Mouse (Mus musculus): ENCODE measurements at regions not wholly inside any gene's neighbourhood (a gene's known extent, or its start where the extent isn't known, plus 50 kb on each side); places are given as distances from the start of the nearest gene placed in this dataset.

GRCm38 (mm10) chr8:86967891-86968311 lies 82.8 kb upstream of the N4bp1 start:
- peak; percentile 47 for DNase-seq

- peak; percentile 21 for DNase-seq
Measured at GRCm38 (mm10) chr8:86961218-86962195, 76.4 kb upstream of the N4bp1 start.

Measured in embryo, embryonic 11 days (tissue).